Mouse (Mus musculus): ENCODE data around the gene Fam160a1.

Gene Fam160a1

GRCm38 (mm10) chr3:85749348-85749747, 67.7 kb downstream of the Fam160a1 start:
- DNase-seq (ENCODE audit: low read depth in 1 of 2, low spot score in 2 of 2): no peak

- DNase-seq (ENCODE audit: low read depth in 1 of 2, low spot score in 2 of 2): no peak
Measured at GRCm38 (mm10) chr3:85748863-85749262, 68.2 kb downstream of the Fam160a1 start.

GRCm38 (mm10) chr3:85746116-85746515, 71.0 kb downstream of the Fam160a1 start:
- DNase-seq (ENCODE audit: low read depth in 1 of 2, low spot score in 2 of 2): no peak

GRCm38 (mm10) chr3:85741767-85742166, 75.3 kb downstream of the Fam160a1 start:
- DNase-seq (ENCODE audit: low read depth in 1 of 2, low spot score in 2 of 2): no peak

- no peak for DNase-seq (ENCODE audit: low read depth in 1 of 2, low spot score in 2 of 2)
Measured at GRCm38 (mm10) chr3:85738591-85738990, 78.5 kb downstream of the Fam160a1 start.

GRCm38 (mm10) chr3:85733939-85734729, 83.0 kb downstream of the Fam160a1 start:
- no peak for DNase-seq (ENCODE audit: low read depth in 1 of 2, low spot score in 2 of 2)

- no peak for DNase-seq (ENCODE audit: low read depth in 1 of 2, low spot score in 2 of 2)
Measured at GRCm38 (mm10) chr3:85727171-85727570, 89.9 kb downstream of the Fam160a1 start.

- DNase-seq (ENCODE audit: low read depth in 1 of 2, low spot score in 2 of 2): no peak
Measured at GRCm38 (mm10) chr3:85725971-85726370, 91.1 kb downstream of the Fam160a1 start.

- no peak for DNase-seq (ENCODE audit: low read depth in 1 of 2, low spot score in 2 of 2)
Measured at GRCm38 (mm10) chr3:85725110-85725509, 92.0 kb downstream of the Fam160a1 start.

GRCm38 (mm10) chr3:85722581-85722980, 94.5 kb downstream of the Fam160a1 start:
- no peak for DNase-seq (ENCODE audit: low read depth in 1 of 2, low spot score in 2 of 2)

- DNase-seq (ENCODE audit: low read depth in 1 of 2, low spot score in 2 of 2): no peak
Measured at GRCm38 (mm10) chr3:85715764-85716297, 101.3 kb downstream of the Fam160a1 start.

- DNase-seq (ENCODE audit: low read depth in 1 of 2, low spot score in 2 of 2): no peak
Measured at GRCm38 (mm10) chr3:85713936-85714709, 103.0 kb downstream of the Fam160a1 start.

- DNase-seq (ENCODE audit: low read depth in 1 of 2, low spot score in 2 of 2): no peak
Measured at GRCm38 (mm10) chr3:85710695-85711094, 106.4 kb downstream of the Fam160a1 start.

- no peak for DNase-seq (ENCODE audit: low read depth in 1 of 2, low spot score in 2 of 2)
Measured at GRCm38 (mm10) chr3:85707421-85707820, 109.7 kb downstream of the Fam160a1 start.

- DNase-seq (ENCODE audit: low read depth in 1 of 2, low spot score in 2 of 2): no peak
Measured at GRCm38 (mm10) chr3:85703141-85703882, 113.8 kb downstream of the Fam160a1 start.

GRCm38 (mm10) chr3:85698496-85698895, 118.6 kb downstream of the Fam160a1 start:
- DNase-seq (ENCODE audit: low read depth in 1 of 2, low spot score in 2 of 2): no peak

GRCm38 (mm10) chr3:85695056-85695455, 122.0 kb downstream of the Fam160a1 start:
- DNase-seq (ENCODE audit: low read depth in 1 of 2, low spot score in 2 of 2): no peak

- DNase-seq (ENCODE audit: low read depth in 1 of 2, low spot score in 2 of 2): no peak
Measured at GRCm38 (mm10) chr3:85693013-85693412, 124.1 kb downstream of the Fam160a1 start.

GRCm38 (mm10) chr3:85691134-85691533, 126.0 kb downstream of the Fam160a1 start:
- DNase-seq (ENCODE audit: low read depth in 1 of 2, low spot score in 2 of 2): no peak

GRCm38 (mm10) chr3:85688341-85688740, 128.8 kb downstream of the Fam160a1 start:
- no peak for DNase-seq (ENCODE audit: low read depth in 1 of 2, low spot score in 2 of 2)

GRCm38 (mm10) chr3:85685271-85685670, 131.8 kb downstream of the Fam160a1 start:
- no peak for DNase-seq (ENCODE audit: low read depth in 1 of 2, low spot score in 2 of 2)

Measured in monocyte, adult 2 months (primary cell).